Mouse (Mus musculus) liver, adult 2 months (tissue): ENCODE measurements at regions not wholly inside any gene's neighbourhood (a gene's known extent, or its start where the extent isn't known, plus 50 kb on each side); places are given as distances from the start of the nearest gene placed in this dataset.

Source experiments
- CTCF ChIP-seq: fragments of 200-500 bp; IDR thresholded peaks from 2 replicates; pipeline ENCODE4 v1.5.1; 2011; ENCODE audit warnings: low read depth, low read length, control low read depth
- POLR2A ChIP-seq: fragments of 200-500 bp; IDR thresholded peaks from 2 replicates; pipeline ENCODE4 v1.6.1; 2011; ENCODE audit warnings: low read length, control low read depth; ENCODE audit not compliant: insufficient read depth; ENCODE audit errors: extremely low read depth

DNA sequence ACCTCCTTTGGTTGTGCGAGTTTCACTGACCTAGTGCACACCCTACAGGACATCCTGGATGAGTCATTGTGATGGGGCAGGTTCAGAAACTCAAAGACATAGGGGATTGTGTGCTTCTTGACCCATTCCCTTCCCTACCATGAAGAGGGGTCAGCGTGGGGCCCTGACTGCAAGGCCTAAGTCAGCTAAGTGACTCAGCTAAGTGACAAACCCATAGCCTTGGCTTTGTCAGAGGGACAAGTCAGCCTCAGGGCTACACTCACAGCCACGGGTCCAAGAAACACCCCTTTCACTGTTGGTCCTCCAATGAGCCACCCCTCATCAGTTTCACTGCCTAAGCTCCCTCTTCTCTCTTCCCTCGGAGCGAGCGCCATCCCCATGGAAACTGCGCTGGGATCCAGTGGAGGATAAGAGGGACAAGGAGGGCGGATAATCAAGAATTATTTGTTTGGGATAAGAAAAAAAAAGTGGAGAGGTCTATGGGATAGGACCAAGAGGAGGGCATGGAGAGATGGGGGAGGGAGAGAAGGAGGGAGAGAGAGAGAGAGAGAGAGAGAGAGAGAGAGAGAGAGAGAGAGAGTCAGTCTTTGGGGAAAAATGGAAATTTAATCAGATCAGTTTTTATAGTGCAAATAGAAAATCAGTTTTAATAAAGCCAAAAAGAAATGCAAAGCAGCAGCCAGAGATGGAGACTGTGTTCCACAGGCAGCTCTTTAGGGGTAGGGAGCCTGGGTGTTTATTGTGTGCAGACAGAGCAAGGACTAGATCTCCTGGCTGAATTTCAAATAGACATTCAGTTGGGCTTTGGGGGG is 183.7 kb upstream of the 4931429L15Rik start:
- TF ChIP-seq CTCF (no peak), POLR2A (no peak)
